Mouse (Mus musculus) C2C12 (cell line): ENCODE results near the gene Ccdc194. TPM values are rescaled to one million over a fixed set of nuclear protein-coding genes. Genes with fewer than 3 reads are reported as not detected.
"Not testable (repeated sequence)": the region's sequence is repeated elsewhere in the genome, so short reads cannot be mapped to it uniquely, and the experiment has no call there.

Source experiments
- H3K27me3 ChIP-seq: one replicate; pipeline ENCODE4 v1.6.1; 2011; ENCODE audit not compliant: control insufficient read depth, insufficient read depth, insufficient read length
- H3K36me3 ChIP-seq: one replicate; pipeline ENCODE4 v1.6.1; 2011; ENCODE audit not compliant: control insufficient read depth, insufficient read depth
- H3K4me3 ChIP-seq: one replicate; pipeline ENCODE4 v1.5.1; 2011; ENCODE audit warnings: mild to moderate bottlenecking, control low read depth; ENCODE audit not compliant: poor library complexity, insufficient read depth, severe bottlenecking
- H3K79me2 ChIP-seq: one replicate; pipeline ENCODE4 v1.6.1; 2011; ENCODE audit not compliant: control insufficient read depth, insufficient read depth
- H3K79me3 ChIP-seq: one replicate; pipeline ENCODE4 v1.6.1; 2011; ENCODE audit warnings: low read depth, control low read depth
- H3ac ChIP-seq: one replicate; pipeline ENCODE3; 2011; ENCODE audit warnings: low read depth; ENCODE audit not compliant: control insufficient read depth, insufficient read length
- CEBPB ChIP-seq: IDR thresholded peaks from one replicate; pipeline ENCODE4 v1.6.1; 2011; ENCODE audit warnings: low read depth, mild to moderate bottlenecking, control low read depth, moderate library complexity
- CTCF ChIP-seq: IDR thresholded peaks from one replicate; pipeline ENCODE4 v1.5.1; 2011; ENCODE audit not compliant: control insufficient read depth, insufficient read depth, insufficient read length
- FOSL1 ChIP-seq: IDR thresholded peaks from one replicate; pipeline ENCODE4 v1.8.0; 2011; ENCODE audit warnings: mild to moderate bottlenecking, low read length; ENCODE audit not compliant: poor library complexity, insufficient read depth, severe bottlenecking
- MAX ChIP-seq: IDR thresholded peaks from one replicate; pipeline ENCODE4 v1.6.1; 2011; ENCODE audit warnings: mild to moderate bottlenecking, control low read depth
- MYOD1 ChIP-seq: IDR thresholded peaks from one replicate; pipeline ENCODE4 v1.6.1; 2011; ENCODE audit warnings: low read depth; ENCODE audit not compliant: control insufficient read depth, insufficient read length
- MYOG ChIP-seq: IDR thresholded peaks from one replicate; pipeline ENCODE4 v1.6.1; 2011; ENCODE audit not compliant: control insufficient read depth, insufficient read length; ENCODE audit errors: extremely low read depth
- USF1 ChIP-seq: IDR thresholded peaks from one replicate; pipeline ENCODE4 v1.6.1; 2011; ENCODE audit warnings: low read depth, mild to moderate bottlenecking, control low read depth, moderate library complexity
- polyA plus RNA-seq: library from polyadenylated mRNA; unstranded; fragments of >200 nt; fragmentation: generic; extraction: Trizol; gene quantifications from one replicate; pipeline ENCODE4 v1.2.1, GENCODE M21; 2012; ENCODE audit warnings: missing spikeins

The Ccdc194 gene
- polyA plus RNA-seq, 1 experiment: 0.01 TPM

DNA sequence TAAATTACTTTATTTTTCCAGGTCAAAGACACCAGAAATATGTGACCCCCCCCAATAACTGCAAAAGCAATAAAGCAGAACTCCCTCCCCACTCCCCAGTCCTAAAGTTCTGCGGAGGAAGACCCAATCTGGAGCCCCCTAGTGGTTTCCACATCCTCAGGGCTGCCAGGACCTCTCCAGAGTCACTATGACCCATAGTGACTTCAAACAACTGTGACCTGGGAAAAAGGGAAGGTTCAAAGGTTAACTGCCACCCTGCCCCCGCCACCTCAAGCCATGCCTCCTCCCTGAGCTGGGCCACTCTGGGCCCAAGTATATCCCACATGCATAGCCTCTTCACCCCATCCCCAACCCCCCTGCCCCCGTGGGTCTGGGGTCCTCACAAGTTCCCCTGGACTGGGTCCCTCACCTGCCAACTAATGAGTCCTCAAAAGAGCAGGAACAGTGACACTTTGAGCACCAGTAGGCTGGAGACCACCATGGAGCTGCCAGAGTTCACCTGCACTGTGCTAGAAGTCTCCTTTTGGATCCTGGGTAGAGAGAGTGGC, 8.8 kb upstream of the Ccdc194 start:
- no peaks in the 10 kb centered on the region for H3K36me3 ChIP-seq
- H3ac ChIP-seq: no peak overlapping the region
- no peak for TF ChIP-seq MYOG
- TF ChIP-seq FOSL1: no peak
- TF ChIP-seq MAX: no peak
- no peak for TF ChIP-seq USF1
- TF ChIP-seq MYOD1: no peak
- TF ChIP-seq CTCF: no peak
- TF ChIP-seq CEBPB: no peak
- H3K4me3 ChIP-seq: no peak overlapping the region
- no peaks in the 10 kb centered on the region for H3K79me2 ChIP-seq
- H3K79me3 ChIP-seq: no peaks in the 10 kb centered on the region
- no peaks in the 10 kb centered on the region for H3K27me3 ChIP-seq

DNA sequence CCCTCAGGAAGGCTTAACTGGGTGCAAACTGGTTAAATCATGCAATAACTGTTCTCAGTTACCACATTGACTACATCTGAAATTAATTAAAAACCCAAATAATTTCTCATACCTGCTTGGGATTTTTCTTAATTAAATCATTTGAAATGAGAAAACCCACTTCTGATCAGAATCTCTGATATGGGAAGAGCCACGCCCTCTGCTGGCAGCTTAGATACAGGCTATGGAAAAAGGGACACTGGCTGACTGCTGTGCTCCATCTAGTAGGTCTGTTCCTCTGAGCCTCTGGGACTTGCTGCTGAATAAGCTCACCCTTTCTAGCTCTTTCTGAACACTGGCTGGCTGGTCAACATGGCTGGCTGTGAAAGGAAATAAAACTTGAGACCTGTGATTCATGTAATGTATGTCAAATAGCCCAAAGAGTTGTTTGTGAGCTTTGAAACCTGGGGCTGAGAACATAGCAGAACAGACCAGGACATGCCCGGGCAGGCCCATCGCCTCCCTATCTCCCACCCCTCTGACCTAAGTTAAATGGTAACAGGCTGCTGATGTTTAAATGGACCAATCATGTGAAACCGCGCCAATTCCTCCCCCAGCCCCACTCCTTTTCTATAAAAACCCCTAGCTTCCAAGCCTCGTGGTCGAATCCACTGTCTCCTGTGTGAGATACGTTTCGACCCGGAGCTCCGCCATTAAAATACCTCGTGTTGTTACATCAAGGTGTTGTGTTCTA, 5.4 kb upstream of the Ccdc194 start:
- not testable (repeated sequence) for H3K4me3 ChIP-seq, H3K36me3 ChIP-seq, H3K79me2 ChIP-seq, H3ac ChIP-seq, H3K79me3 ChIP-seq, H3K27me3 ChIP-seq

DNA sequence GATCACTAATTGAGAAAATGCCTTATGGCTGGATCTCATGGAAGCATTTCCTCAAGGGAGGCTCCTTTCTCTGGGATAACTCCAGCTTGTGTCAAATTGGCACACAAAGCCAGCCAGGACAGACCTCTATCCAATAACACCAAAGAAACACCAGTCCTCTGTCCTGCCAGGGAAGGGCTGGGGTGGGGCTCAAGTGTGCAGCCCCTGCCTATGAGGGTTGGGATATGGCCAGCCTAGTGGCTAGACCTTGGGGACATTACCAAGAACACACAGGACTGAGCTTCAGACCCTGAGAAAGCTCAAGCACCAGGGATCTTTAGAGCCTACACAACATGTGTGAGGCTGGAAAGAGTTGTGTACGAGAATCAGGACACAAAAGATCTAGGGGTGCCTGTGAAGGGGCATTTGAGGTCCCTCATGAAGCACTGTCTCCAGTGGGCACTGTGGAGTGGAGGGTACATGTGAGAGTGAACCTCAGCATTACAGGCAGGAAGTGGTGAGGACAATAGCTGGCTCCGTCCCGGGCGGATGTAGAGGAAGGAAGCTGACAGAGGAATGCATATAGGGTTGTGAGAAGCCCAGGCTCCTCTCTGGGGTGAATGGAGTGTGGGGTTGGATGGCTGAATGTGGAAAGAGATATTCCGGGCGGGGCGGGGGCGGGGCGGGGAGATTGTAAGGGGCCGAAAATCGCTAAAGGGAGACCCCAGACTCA, 3.0 kb upstream of the Ccdc194 start:
- Histone ChIP-seq H3ac (no peak overlapping the region), H3K79me3 (no peaks in the 10 kb centered on the region), H3K4me3 (no peak overlapping the region), H3K36me3 (no peaks in the 10 kb centered on the region), H3K79me2 (no peaks in the 10 kb centered on the region), H3K27me3 (peaks cover 8% of the 10 kb centered on the region)
- no peak for TF ChIP-seq MYOD1
- no peak for TF ChIP-seq MAX
- TF ChIP-seq FOSL1: no peak
- TF ChIP-seq MYOG: no peak
- TF ChIP-seq USF1: no peak
- TF ChIP-seq CEBPB: no peak

DNA sequence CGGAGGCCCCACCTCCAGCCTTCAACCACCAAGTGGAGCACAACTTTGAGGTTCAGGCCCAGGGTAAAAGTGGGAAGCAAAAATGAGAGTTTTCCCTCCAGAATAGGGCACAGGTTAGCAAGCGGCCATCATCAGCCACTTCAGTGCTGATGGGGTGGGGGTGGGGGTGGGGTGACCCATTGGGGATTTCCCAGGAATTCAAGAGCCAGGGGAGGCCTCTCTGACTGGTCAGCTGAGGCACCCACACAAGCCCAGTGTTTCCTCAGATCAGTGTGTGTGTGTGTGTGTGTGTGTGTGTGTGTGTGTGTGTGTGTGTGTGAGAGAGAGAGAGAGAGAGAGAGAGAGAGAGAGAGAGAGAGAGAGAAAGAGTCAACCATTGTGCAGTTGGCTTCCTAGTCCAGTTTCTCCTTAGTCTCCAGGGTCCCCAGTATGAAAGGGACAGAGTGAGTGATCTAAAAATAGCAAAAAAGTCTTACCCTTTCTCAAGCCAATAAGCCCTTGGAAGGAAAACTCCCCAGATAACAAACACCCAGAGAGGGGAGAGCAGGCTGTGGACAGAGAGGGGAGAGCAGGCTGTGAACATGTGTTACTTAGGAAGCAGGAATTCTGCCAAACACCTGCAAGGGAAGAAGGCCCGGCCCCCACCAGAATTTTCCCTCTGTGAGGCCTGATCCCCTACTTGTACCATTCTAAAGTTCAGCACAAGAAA, 1.8 kb upstream of the Ccdc194 start:
- H3K27me3 ChIP-seq: peaks cover 8% of the 10 kb centered on the region
- H3K36me3 ChIP-seq: no peaks in the 10 kb centered on the region
- no peaks in the 10 kb centered on the region for H3K79me2 ChIP-seq
- TF ChIP-seq USF1 (no peak), MAX (no peak), MYOD1 (no peak), CTCF (no peak), FOSL1 (no peak), MYOG (no peak), CEBPB (no peak)
- no peaks in the 10 kb centered on the region for H3K79me3 ChIP-seq
- no peak overlapping the region for H3K4me3 ChIP-seq
- no peak overlapping the region for H3ac ChIP-seq

DNA sequence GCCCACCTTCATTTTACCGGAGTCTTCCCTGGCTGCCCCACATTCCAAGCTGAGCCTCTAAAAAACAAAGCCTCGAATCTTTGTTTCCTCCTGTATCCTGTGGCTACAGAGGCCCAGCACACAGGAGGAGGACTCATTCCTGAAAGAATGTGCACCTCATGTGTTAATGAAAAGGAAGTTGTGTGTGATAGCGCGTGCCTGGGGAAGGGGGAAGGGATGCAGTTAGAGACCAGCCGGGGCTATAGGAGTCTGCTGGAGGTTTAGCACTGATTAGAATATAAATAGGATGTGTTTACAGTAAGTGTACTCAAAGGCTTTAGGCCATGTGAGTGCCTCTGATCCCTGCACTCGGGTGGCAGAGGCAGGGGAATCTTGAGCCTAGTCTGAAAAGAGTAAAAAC, 761 bp upstream of the Ccdc194 start:
- TF ChIP-seq MYOD1: no peak
- no peak for TF ChIP-seq USF1
- no peak for TF ChIP-seq MAX
- TF ChIP-seq CTCF: no peak
- TF ChIP-seq CEBPB: no peak
- TF ChIP-seq FOSL1: no peak
- no peaks in the 10 kb centered on the region for H3K79me3 ChIP-seq
- no peak overlapping the region for H3K4me3 ChIP-seq
- H3K27me3 ChIP-seq: peaks cover 8% of the 10 kb centered on the region
- H3ac ChIP-seq: no peak overlapping the region
- no peaks in the 10 kb centered on the region for H3K36me3 ChIP-seq
- no peaks in the 10 kb centered on the region for H3K79me2 ChIP-seq
